Mouse (Mus musculus) E14TG2a.4 (cell line): ENCODE measurements around the gene Zfyve16.

Experiments used
- H3K27me3 ChIP-seq: 2 replicates; pipeline ENCODE4 v1.6.1; 2014; ENCODE audit warnings: low read length, control low read depth; ENCODE audit not compliant: insufficient read depth
- H3K36me3 ChIP-seq: 2 replicates; pipeline ENCODE4 v1.6.1; 2014; ENCODE audit warnings: low read length, control low read depth; ENCODE audit not compliant: insufficient read depth
- H3K4me1 ChIP-seq: replicated peaks from 2 replicates; pipeline ENCODE4 v1.6.1; 2014; ENCODE audit warnings: low read depth, low read length, control low read depth
- H3K4me3 ChIP-seq: replicated peaks from 2 replicates; pipeline ENCODE4 v1.5.1; 2014; ENCODE audit warnings: mild to moderate bottlenecking, low read length
- H3K9me3 ChIP-seq: 2 replicates; pipeline ENCODE4 v1.6.1; 2014; ENCODE audit warnings: low read length, control low read depth
- CTCF ChIP-seq: conservative IDR thresholded peaks from 2 replicates; pipeline ENCODE4 v1.5.1; 2014; ENCODE audit warnings: low read length
- NANOG ChIP-seq: IDR thresholded peaks from 2 replicates; pipeline ENCODE4 v1.6.1; 2014; ENCODE audit warnings: borderline replicate concordance, low read length, mixed read lengths
- POU5F1 ChIP-seq: IDR thresholded peaks from 2 replicates; pipeline ENCODE4 v1.6.1; 2014; ENCODE audit warnings: low read length, borderline replicate concordance

Gene Zfyve16

DNA sequence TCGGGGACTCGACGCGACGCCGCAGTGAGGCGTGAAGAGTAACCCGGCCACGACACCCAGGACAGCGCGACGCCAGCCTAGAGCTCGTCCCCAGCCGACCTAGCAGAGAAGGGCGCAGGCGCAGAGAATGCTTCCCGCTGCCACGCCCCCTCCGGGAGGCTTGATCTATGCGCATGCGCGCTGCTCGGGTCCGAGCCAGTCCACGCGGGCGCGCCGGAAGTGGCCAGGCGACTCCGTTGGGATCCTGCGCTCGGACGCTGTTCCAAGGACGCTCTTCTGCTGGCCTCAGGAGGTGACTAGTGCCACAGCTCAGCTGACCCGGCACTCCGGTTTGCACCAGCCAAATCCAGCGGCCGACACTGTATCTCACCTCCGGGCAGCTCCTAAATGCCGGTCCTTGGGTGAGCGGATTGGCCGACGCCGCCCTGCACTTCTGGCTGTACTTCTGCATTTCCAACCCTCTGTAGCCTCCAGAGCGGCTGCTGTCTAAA is at the start of gene Zfyve16:
TSS of gene Zfyve16 (minus strand) at position 148 of the 491 bp plus-strand sequence.
- Histone ChIP-seq H3K9me3 (no peaks in the 10 kb centered on the region), H3K4me3 (peak within 1 kb of the TSS; percentile 82), H3K36me3 (no peaks in the 10 kb centered on the region), H3K27me3 (peaks cover 20% of the 10 kb centered on the region), H3K4me1 (no peaks in the 10 kb centered on the region; the same call in 1 of the 2 replicates)
- TF ChIP-seq POU5F1 (no peak), NANOG (no peak), CTCF (no peak)

- Histone ChIP-seq H3K27me3 (peaks cover 2% of the 10 kb centered on the region; the same call in 1 of the 2 replicates), H3K36me3 (no peaks in the 10 kb centered on the region), H3K4me1 (no peaks in the 10 kb centered on the region), H3K4me3 (no peak overlapping the region), H3K9me3 (peaks cover 7% of the 10 kb centered on the region)
- no peak for TF ChIP-seq CTCF
- no peak for TF ChIP-seq NANOG
- TF ChIP-seq POU5F1, result no peak
These were observed 47.5 kb upstream of the Zfyve16 start for GRCm38 (mm10) chr13:92578210-92578609.

- no peaks in the 10 kb centered on the region for H3K4me1 ChIP-seq
- no peak overlapping the region for H3K4me3 ChIP-seq
- peaks cover 13% of the 10 kb centered on the region for H3K9me3 ChIP-seq
- H3K27me3 ChIP-seq, result peaks cover 2% of the 10 kb centered on the region; the same call in 1 of the 2 replicates
- no peaks in the 10 kb centered on the region for H3K36me3 ChIP-seq
- no peak for TF ChIP-seq POU5F1
- TF ChIP-seq CTCF, result no peak
- TF ChIP-seq NANOG, result no peak
These were observed 46.0 kb upstream of the Zfyve16 start for GRCm38 (mm10) chr13:92576688-92577087.

DNA sequence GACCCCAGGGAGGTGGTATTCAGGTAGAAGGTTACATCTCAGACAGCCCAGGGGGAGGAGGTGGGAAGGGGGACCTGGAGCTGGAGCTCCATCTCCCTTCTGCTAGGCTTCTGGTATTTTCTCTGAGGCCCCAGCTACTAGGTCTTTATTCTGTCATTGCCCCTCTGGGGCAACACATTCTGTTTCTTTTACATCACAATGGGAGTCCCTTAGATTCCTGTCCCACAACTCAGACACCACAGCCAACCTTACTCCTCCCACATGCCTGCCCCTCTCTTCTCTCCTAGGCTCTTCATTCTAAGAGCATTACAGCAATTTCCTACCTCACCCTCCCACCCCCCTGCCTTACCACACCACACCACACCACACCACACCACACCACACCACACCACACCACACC is 45.4 kb upstream of the Zfyve16 start, which contains the start of gene Spz1:
TSS of gene Spz1 (minus strand) at position 101 of the 400 bp plus-strand sequence.
- H3K36me3 ChIP-seq, result no peaks in the 10 kb centered on the region
- H3K9me3 ChIP-seq, result peaks cover 13% of the 10 kb centered on the region
- no peak within 1 kb of the TSS for H3K4me3 ChIP-seq
- H3K27me3 ChIP-seq, result peaks cover 2% of the 10 kb centered on the region; the same call in 1 of the 2 replicates
- no peaks in the 10 kb centered on the region for H3K4me1 ChIP-seq
- no peak for TF ChIP-seq CTCF
- no peak for TF ChIP-seq NANOG
- no peak for TF ChIP-seq POU5F1

DNA sequence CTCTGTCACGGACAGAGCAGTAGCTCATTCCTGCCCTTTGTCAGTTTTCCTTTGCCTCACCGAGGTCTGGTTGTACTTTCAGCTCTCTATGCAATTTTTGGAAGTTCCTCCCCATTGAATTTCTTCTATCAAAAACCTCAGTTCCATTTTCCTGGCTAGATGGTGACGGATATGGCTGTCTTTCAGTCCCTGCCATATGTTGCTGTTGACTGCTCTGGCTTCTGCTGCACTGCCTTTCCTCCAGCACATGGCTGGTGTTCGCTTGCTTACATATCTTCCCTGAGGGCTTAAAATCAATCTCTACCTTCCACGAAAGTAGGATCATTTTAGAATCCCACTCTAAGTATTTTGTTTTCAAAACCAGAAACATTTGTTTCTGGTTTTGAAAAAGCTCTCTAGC is 28.8 kb upstream of the Zfyve16 start:
- Histone ChIP-seq H3K9me3 (peaks cover 14% of the 10 kb centered on the region), H3K36me3 (no peaks in the 10 kb centered on the region), H3K27me3 (peaks cover 3% of the 10 kb centered on the region; the same call in 1 of the 2 replicates), H3K4me1 (no peaks in the 10 kb centered on the region), H3K4me3 (no peak overlapping the region)
- TF ChIP-seq CTCF, result no peak
- TF ChIP-seq POU5F1, result no peak
- TF ChIP-seq NANOG, result no peak

- TF ChIP-seq POU5F1 (no peak), NANOG (no peak), CTCF (no peak)
- Histone ChIP-seq H3K4me3 (no peak overlapping the region), H3K9me3 (peaks cover 36% of the 10 kb centered on the region)
These were observed 26.6 kb upstream of the Zfyve16 start for GRCm38 (mm10) chr13:92557229-92557628.

GRCm38 (mm10) chr13:92556458-92557126 is 25.9 kb upstream of the Zfyve16 start:
- Histone ChIP-seq H3K9me3 (peaks cover 42% of the 10 kb centered on the region), H3K4me3 (no peak overlapping the region), H3K36me3 (no peaks in the 10 kb centered on the region), H3K27me3 (peaks cover 3% of the 10 kb centered on the region; the same call in 1 of the 2 replicates), H3K4me1 (no peaks in the 10 kb centered on the region)
- TF ChIP-seq POU5F1 (no peak), NANOG (no peak), CTCF (no peak)

More at GRCm38 (mm10) chr13:92557229-92557628, 26.6 kb upstream of the Zfyve16 start:
- Histone ChIP-seq H3K27me3 (peaks cover 3% of the 10 kb centered on the region; the same call in 1 of the 2 replicates), H3K36me3 (no peaks in the 10 kb centered on the region), H3K4me1 (no peaks in the 10 kb centered on the region)

DNA sequence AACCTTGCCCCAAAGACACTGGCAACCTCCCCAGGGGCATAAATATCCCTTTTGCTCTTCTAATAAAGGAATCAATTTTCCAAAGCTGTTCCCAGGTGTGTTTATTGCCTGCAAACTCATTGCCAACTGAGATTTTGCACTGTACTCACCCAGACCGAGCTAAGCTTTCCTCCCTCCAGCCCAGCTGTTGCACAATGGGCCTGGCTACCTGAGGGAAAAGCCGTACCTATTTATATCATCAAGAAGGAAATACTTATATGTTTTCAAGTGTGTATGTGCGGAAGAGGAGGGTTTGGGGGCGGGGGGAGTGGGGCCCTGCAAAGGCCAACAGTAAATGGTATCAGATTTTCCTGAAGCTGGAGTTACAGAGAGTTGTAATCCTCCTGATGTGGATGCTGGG is 16.4 kb upstream of the Zfyve16 start:
- Histone ChIP-seq H3K9me3 (peaks cover 39% of the 10 kb centered on the region), H3K36me3 (no peaks in the 10 kb centered on the region), H3K4me1 (no peaks in the 10 kb centered on the region), H3K27me3 (0 out of 2 replicates have a peak, but pooled peaks cover 3% of the 10 kb centered on the region), H3K4me3 (no peak overlapping the region)
- no peak for TF ChIP-seq NANOG
- TF ChIP-seq CTCF, result no peak
- TF ChIP-seq POU5F1, result no peak
